Mouse (Mus musculus) macrophage (primary cell): Measurements from ENCODE around the gene Zfp382. TPM values are rescaled to one million over a fixed set of nuclear protein-coding genes. Genes with fewer than 3 reads are reported as not detected.

ENCODE experiments used
- H3K27ac ChIP-seq: fragments of 350-480 bp; formaldehyde crosslinking; 2 replicates; pipeline ENCODE4 v1.9.0; 2021
- H3K36me3 ChIP-seq: fragments of 350-480 bp; formaldehyde crosslinking; 2 replicates; pipeline ENCODE4 v1.9.0; 2021; ENCODE audit errors: inconsistent target
- H3K4me3 ChIP-seq: fragments of 350-480 bp; formaldehyde crosslinking; 2 replicates; pipeline ENCODE4 v1.9.0; 2021; ENCODE audit errors: inconsistent target
- H3K79me2 ChIP-seq: fragments of 350-480 bp; formaldehyde crosslinking; 2 replicates; pipeline ENCODE4 v1.9.0; 2021; ENCODE audit errors: inconsistent target
- WGBS: methylation state at CpG from one replicate; pipeline ENCODE4 v1.1.7; 2026; ENCODE audit warnings: inconsistent platforms; ENCODE audit not compliant: missing documents; 5-methylcytosine and 5-hydroxymethylcytosine counted together
- polyA plus RNA-seq: library from polyadenylated mRNA; stranded (reverse); fragments of 250-400 nt; gene quantifications from 3 replicates; pipeline ENCODE4 v1.2.4, GENCODE M21; 2018; ENCODE audit warnings: inconsistent platforms
- total RNA-seq, 78 experiments: library from RNA; depleted of rRNA; stranded (reverse); fragments of 250-400 nt; gene quantifications; 1 replicate in 9 of 78; 2 replicates in 24 of 78; 3 replicates in 43 of 78; 4 replicates in 2 of 78; pipeline ENCODE4 v1.2.4; 2018; ENCODE audit warnings: inconsistent platforms in 56 of 78

Gene Zfp382
- 10 to 100 TPM in 25 of 26 experiments, 1 to 10 TPM in 1; 9.2 to 73.6 (median 23.7) TPM for total RNA-seq (2018; cell fraction: chromatin; rRNA removed)
- total RNA-seq (2018; cell fraction: cytosol; rRNA removed): 10 to 100 TPM in 3 of 26 experiments, 1 to 10 TPM in 23; 1.9 to 21.1 (median 5.3) TPM
- 10 to 100 TPM in 24 of 26 experiments, 1 to 10 TPM in 2; 7.4 to 76.0 (median 16.5) TPM for total RNA-seq (2018; cell fraction: nucleus; rRNA removed)
- 4.3 to 6.3 TPM (median 4.8 TPM) in 3 replicates for polyA plus RNA-seq

DNA sequence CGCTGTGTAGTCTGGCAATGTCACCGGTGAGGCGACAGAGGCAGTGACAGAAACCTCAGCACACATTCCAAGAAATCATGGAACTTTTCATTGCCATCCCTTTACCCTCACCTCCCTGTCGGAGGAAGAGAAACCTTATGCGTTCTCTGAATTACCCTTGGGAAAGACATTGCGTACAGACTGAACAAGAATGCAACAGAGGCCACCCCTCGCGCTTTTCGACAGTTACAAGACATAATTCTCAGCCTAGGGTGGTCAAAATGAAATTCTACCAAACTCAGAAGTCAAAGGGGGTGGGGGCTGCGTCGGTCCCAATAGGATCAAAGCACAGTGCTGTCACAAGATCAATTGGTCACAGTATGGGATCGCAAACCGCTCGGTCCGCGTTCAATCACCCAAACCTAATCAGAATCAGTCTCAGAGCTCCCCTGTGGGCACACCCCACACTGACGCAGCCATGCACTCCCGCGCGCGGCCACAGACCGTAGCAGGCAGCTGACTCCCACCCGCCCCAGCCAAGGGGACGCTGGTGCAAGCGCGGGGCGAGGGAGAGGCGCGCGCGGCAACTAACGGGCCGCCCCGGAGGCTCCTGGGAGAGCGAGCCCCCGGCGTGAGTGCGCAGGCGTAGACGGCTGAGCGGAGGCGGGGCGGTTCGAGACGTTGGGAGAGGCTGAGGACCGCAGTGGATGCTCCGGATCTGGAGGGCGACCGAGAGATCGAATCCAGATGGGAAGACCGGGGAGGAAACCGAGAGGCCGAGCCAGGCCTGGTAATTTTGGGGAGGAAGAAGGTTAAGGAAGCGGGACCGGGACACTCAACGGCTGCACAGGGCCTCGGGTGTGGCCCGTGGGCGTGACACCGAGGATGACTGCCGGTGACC lies at the start of gene Zfp382:
Gene Zfp382, plus strand, starts transcription at position 635 of the 880 bp plus-strand sequence.
- WGBS: 1% methylated on average over 61 of the region's 61 CpGs
- peak within 1 kb of the TSS; percentile 68 for H3K27ac ChIP-seq
- peaks cover 42% of the 10 kb centered on the region for H3K79me2 ChIP-seq
- peaks cover 11% of the 10 kb centered on the region; the same call in 1 of the 2 replicates for H3K36me3 ChIP-seq
- peak within 1 kb of the TSS; percentile 90 for H3K4me3 ChIP-seq

DNA sequence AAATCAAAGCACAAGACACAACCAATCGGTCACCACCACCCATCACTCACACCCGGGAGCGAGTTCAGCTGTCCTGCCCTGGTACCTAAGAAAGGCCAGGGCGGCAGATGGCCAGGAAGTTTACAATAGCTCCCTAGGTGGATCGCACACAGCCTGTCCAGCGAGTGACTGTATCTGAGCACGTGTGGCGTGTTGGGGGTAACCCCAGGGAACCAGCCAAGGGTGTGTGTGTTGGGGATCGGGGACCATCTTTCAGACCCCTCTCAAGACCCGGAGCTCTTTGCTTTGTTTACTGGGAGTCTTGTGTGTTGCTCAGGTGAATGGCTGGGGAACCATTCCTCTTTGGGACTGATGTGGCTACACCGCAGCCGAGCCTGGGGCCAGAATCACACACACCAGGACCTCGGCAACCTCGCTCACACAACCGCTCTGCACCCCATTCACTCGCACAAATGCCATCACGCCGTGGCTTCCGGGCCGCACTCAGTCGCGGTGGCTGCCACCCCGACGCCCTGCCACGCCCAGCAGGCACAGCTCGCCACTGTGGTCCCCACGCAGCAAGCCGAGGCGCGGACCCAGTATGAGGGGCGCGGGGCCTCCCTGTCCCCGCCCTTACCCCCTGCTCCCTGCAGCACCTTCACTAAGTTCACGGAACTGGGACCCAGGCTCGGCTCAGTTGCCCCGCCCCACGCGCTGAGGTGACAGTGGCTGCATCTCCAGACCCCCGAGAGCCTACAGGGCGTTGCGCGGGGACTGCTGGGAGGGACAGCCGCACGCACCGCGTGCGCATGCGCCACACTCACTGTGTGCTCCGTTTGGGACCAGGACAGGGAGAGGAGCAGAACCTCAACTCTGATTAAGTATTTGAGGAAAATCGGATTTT lies 49.4 kb upstream of the Zfp382 start, which contains the start of gene Zfp82:
Gene Zfp82, minus strand, starts transcription at position 755 of the 883 bp plus-strand sequence.
- Histone ChIP-seq H3K4me3 (peak within 1 kb of the TSS; percentile 55), H3K36me3 (0 out of 2 replicates have a peak, but pooled peaks cover 11% of the 10 kb centered on the region), H3K27ac (no peak within 1 kb of the TSS), H3K79me2 (no peaks in the 10 kb centered on the region)
- under 1% methylated on average over 49 of the region's 50 CpGs for WGBS

DNA sequence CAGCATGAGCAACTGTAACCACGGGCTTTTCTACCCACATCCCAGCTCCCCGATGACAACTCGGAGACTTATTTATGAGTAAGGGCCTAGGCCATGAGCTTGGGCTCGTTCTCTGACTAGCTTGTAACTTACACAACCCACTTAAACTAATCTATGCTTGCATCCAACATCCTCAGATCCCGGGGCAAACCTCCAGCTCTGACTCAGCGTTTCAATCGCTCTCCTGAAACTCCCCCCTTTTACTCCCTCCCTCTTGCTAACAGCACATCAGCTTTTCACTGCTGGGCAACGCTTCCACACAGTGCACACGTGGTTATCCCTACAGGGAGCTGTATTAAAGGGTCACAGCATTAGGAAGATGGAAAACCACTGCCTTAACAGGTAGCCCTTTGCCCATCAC lies 35.2 kb upstream of the Zfp382 start:
- Histone ChIP-seq H3K4me3 (no peak overlapping the region), H3K27ac (no peak overlapping the region), H3K79me2 (no peaks in the 10 kb centered on the region), H3K36me3 (no peaks in the 10 kb centered on the region)
- 38% methylated on average over 9 of the region's 9 CpGs for WGBS

DNA sequence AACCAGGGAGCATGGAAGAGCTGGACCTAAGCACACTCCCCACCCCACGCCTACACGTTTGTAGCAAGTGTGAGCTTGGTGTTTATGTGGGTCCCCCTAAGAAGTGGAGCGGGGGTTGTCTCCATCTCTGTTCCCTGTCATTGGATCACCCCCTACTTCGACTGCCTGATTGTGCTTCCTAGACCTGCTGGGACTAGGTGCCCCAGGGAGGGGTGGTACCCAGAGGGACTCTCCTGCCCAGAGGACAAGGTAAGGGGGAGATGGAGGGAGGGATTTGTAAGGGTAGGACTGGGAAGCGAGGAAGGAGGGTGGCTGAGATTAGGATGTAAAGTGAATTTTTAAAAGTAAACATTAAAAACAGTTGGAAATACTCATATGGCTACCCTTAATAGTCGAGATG lies 32.3 kb upstream of the Zfp382 start:
- 43% methylated on average over 6 of the region's 6 CpGs for WGBS
- no peaks in the 10 kb centered on the region for H3K79me2 ChIP-seq
- H3K4me3 ChIP-seq: peak overlapping the region; percentile 76
- H3K36me3 ChIP-seq: no peaks in the 10 kb centered on the region
- no peak overlapping the region for H3K27ac ChIP-seq

DNA sequence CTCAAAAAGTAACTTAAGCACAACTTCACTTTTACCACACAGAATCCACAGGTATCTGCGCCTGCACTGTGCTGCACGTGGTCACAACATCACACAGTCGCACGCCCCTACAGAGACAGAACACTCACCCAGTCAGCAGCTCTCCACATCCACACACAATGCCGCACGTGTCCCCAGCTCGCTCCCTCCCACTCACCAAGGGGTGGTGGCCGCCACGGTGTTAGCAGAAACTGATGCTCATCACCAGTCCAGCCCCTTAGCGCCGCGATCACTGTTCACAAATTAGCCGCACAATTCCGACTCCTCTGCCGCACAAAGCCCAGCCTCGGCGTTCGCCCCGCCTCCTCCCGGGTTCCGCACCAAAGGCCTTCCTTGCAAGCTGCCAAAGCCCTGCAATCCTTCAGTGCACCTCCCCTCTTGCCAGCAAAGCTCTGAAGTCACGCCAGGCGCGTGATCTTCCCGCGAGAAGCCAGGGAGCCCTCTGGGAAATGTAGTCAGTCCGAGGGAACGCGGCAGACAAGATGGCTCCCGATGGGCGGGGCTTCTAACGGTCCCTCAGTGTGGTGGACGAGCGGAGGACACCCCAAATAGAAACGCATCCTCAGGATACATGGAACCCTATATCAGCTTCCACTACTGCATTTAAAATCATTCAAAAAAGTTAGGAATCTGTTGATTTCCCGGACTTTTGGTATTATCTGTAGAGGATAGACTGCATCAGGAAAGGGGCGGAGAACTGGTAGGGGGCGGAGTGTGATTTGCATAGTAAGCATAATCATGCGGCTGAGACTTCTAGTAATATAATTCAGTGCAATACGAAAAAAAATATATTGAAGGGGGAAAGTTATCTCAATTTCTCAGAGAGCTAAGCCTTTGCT lies 31.4 kb upstream of the Zfp382 start, which contains the start of the genes Gm26920 and Zfp566:
Gene Gm26920, minus strand, starts transcription at position 319 of the 878 bp plus-strand sequence.
Gene Zfp566, minus strand, starts transcription at position 436 of the 878 bp plus-strand sequence.
- Histone ChIP-seq H3K79me2 (peaks cover 3% of the 10 kb centered on the region), H3K27ac (peak within 1 kb of the TSS; percentile 48), H3K36me3 (no peaks in the 10 kb centered on the region), H3K4me3 (peak within 1 kb of the TSS; percentile 76)
- 1% methylated on average over 39 of the region's 40 CpGs for WGBS

DNA sequence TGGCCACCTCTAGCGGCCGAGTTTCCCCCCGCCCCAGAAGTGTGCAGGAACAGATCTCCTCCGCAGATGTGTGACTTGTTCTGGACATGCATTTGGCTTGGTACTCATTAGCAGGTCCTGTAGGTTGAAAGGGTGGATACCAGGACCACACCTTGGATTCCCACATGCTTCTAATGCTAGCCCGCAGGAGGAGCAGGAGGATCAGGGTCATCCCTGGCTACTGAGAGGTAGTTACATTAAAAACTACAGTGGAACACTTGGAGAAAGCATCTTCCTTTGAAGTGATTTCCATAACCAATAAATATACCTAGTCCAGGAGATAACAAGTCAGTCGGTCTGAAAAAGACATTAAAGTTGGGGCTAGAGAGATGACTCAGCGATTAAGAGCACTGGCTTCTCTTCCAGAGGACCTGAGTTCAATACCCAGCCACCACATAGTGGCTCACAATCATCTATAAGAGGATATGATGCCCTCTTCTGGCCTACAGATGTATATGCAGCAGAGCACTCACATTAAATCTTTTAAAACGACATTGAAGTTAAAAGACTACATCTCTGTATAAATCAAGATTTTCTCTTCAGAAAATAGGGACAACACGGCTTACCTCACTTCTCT lies 30.7 kb upstream of the Zfp382 start:
- H3K79me2 ChIP-seq: peaks cover 10% of the 10 kb centered on the region
- peak overlapping the region; percentile 76 for H3K4me3 ChIP-seq
- no peaks in the 10 kb centered on the region for H3K36me3 ChIP-seq
- H3K27ac ChIP-seq: peak overlapping the region; percentile 48
- 5% methylated on average over 9 of the region's 9 CpGs for WGBS

DNA sequence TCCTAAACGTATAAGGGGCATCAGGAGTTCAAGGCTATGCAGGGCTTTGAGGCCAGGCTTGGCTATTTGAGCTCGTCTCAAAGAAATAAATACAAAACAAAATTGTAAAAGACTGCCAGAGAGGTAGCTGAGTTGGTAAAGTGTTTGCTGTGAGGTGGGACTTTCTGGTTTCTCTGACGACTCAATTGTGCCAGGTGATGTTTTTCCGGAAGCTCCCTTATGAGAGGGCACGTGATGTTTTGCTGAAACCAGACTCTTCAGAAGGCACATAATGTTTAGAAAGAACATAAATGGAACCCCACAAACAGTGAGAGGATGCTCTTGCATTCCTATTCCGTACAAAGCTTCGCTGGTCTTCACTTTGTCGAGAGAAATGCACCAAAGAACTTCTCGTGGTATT lies 29.1 kb upstream of the Zfp382 start:
- Histone ChIP-seq H3K36me3 (no peaks in the 10 kb centered on the region), H3K79me2 (peaks cover 26% of the 10 kb centered on the region), H3K4me3 (no peak overlapping the region), H3K27ac (no peak overlapping the region)
- 92% methylated on average over 9 of the region's 9 CpGs for WGBS

DNA sequence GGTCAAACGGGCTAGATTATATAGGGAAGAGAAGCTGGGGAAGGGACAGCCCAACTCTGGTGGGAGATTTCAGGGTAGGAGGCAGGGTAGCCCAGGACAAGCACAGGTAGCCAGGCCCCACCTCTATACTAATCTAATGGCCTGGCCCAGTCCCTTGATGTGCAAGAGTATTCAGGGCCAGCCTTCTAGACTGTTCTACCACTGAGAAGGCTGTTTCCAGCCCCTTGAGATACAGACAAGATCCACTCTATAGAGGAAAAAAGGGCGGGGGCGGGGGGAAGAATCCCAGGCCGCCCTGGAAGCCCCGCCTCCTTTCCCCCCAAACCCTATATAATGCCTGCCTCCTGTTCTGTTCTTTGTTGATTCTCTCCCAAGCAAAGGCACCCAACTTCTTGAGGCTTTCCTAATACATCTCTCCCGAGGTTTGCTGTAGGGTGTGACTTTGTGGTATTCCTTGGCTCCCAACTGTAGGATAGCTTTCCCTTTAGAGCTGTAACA lies 27.8 kb upstream of the Zfp382 start:
- WGBS: 79% methylated on average over 5 of the region's 6 CpGs
- H3K79me2 ChIP-seq: peaks cover 39% of the 10 kb centered on the region
- H3K36me3 ChIP-seq: no peaks in the 10 kb centered on the region
- H3K4me3 ChIP-seq: peak overlapping the region; percentile 85
- peak overlapping the region; percentile 75; the same call in 1 of the 2 replicates for H3K27ac ChIP-seq

DNA sequence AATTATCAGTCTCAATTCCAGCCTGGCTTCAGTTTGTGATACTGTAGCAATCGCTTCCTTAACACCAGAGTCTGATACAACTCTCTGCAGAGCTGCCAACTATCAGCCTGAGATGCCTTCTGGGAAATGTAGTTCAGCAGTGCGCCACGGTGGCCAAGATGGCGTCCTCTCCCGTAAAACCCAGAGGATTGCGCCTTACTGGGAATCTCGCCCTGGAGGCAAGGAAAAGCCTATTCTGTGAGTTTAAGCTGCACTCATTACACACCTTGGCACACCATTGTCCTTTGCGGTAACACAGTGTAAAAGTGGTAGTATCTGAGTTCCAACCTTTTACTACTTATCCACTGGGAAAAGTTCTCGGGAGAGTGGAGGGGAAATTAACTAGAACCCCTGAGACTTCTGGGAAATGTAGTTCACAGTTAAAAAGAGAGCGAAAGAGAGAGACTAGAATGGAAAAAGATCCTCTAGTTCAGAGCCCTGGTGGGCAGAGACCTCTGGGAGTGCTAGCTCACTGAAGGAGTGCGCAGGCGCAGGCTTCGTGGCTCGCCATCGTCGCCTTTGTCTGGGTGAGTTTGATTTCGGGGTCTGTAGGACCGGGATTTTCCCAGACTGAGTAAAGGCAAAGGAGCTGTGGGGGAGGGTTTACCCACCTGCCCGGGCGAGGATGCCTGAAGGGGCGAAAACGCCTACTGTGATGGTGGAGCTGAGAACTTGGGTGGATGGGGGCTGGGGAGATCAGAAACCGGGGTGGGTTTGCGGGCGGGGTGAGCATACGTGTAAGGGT lies 26.9 kb upstream of the Zfp382 start, which contains the start of gene Zfp260:
Gene Zfp260, plus strand, starts transcription at position 132 of the 784 bp plus-strand sequence.
- Histone ChIP-seq H3K36me3 (no peaks in the 10 kb centered on the region; the same call in 1 of the 2 replicates), H3K4me3 (peak within 1 kb of the TSS; percentile 85), H3K27ac (peak within 1 kb of the TSS; percentile 75), H3K79me2 (peaks cover 46% of the 10 kb centered on the region)
- WGBS: under 1% methylated on average over 26 of the region's 26 CpGs

DNA sequence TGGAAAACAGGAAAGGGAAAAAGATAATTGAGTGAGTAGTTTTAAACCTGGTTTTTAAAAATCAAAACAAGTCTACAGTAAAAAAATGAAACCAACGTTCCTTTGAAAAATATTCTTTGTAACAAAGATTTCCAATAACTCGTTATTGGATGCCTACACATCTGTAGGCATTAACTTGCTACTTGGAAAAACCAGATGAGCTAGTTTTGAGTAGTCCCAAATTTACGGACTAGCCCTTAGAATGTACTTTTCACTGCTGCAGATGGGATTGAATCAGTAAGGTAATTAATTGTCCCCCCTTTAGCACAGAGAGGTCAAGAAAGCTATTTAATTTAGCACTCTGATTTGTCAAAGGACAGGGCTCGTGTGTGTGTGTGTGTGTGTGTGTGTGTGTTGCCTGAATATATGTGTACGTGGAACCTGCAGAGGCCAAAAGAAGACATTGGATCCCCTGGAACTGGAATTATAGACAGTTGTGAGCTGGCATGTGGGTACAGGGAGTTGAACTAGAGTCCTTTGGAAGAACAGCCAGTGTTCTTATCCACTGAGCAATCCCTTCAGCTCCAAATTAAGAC lies 26.1 kb upstream of the Zfp382 start:
- Histone ChIP-seq H3K79me2 (peaks cover 54% of the 10 kb centered on the region), H3K4me3 (peak overlapping the region; percentile 85), H3K36me3 (no peaks in the 10 kb centered on the region; the same call in 1 of the 2 replicates), H3K27ac (peak overlapping the region; percentile 75)
- 8% methylated on average over 5 of the region's 5 CpGs for WGBS

DNA sequence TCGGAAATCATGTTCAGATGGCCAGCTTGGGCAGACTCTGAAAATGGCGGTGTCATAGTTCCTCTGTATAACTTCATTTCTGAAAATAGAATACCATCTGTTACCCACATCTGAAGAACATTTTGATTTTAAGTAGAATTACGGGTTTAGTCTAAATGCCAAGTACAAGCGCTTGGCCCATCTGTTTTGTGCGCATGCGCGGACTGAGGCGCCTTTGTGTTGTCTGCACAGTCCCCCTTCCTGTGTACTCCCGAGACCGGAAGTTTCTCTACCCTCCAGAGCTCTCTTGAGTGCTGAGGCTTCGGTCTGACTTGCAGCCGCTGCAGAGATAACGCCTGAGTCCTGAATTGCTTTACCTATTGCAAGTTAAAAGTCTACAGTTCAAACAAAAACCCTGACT lies 22.4 kb upstream of the Zfp382 start:
- H3K36me3 ChIP-seq: peaks cover 35% of the 10 kb centered on the region
- H3K27ac ChIP-seq: no peak overlapping the region
- WGBS: 89% methylated on average over 13 of the region's 13 CpGs
- no peak overlapping the region for H3K4me3 ChIP-seq
- H3K79me2 ChIP-seq: peaks cover 59% of the 10 kb centered on the region

DNA sequence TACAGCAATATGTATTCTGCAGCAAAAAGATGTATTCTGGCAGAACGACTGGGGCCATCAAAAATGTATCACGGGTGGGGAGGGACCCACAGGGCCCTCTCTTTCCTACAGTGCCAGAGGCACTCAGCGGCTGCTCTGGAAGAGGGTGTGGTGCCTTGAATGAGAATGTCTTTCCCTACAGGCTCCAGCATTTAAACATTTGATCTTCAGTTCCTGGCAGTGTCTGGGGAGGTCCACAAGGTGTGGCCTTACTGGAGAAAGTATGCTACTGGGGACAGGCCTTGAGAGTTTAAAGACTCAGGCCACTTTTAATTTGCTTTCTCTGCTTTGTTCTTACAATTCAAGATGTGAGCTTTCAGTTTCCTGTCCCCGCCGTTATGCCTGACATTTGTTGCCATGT lies 5.7 kb upstream of the Zfp382 start:
- Histone ChIP-seq H3K79me2 (no peaks in the 10 kb centered on the region), H3K36me3 (no peaks in the 10 kb centered on the region), H3K4me3 (no peak overlapping the region), H3K27ac (no peak overlapping the region)
- WGBS: 97% methylated on average over 5 of the region's 5 CpGs
